Mouse (Mus musculus) liver, embryonic 18 days (tissue): Measurements from ENCODE around the gene Cplx3. TPM values are rescaled to one million over a fixed set of nuclear protein-coding genes. Genes with fewer than 3 reads are reported as not detected.

Experiments
- polyA plus RNA-seq: library from polyadenylated mRNA; depleted of rRNA; stranded (reverse); fragments of >200 nt; gene quantifications from 2 replicates; pipeline ENCODE4 v1.2.3, GENCODE M21; 2012; rRNA removed

Gene Cplx3
- not detected in 2 replicates for polyA plus RNA-seq

DNA sequence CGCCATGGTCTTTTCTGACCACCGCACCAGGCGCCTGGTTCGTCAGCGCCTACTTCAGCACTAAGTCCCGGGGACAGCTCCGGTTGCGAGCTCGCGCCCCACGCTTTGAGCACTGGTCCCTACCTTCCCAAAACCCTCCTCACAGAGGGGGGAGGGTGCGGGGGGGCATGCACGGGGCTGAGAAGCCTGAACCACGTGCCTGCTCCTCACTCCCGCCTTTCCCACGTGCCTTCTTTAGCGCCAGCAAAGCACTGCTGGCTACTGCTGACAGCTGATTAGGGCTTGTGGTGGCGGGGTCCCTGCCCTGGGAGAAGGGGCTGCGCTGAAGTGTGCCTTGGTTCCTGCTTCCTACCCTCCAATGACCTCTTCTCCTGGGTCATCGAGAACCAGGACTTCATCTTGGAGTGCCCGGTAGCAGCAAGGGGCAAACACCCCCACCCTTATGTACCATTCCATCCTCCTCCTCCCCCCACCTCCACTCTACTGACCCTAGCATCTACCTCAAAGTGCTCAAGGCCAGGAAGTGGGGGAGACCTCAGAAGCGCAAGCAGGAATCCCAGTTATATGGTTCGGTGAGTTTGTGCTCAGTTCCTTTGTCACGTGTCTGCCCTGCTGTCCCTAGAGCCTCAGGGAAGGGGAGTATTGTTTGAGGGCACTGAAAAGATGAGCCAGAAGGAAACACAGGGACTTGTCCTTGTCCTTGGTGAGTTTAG lies at the start of gene Cplx3:
Gene Cplx3 (minus strand): TSS at position 143 of the 713 bp plus-strand sequence.

DNA sequence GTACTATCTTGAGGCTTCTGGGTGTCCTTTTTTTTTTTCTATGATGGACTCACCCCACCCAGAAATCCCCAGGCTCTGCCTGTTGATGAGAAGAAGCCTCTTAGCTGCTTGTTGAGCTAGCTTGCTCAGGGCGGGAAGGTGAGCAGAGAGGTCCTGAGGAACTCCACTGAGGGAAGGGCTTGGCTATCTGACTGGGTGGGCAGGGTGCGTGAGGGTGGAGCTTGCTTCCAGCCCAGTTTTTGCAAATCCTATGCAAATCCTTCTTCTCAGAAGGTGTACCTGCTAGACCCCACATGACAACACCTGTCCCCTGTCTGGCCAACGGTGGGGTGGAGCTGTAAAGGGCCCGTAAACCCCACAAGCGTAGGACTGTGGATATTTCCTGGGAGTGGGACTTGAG lies 47.2 kb upstream of the Cplx3 start, which contains the start of gene Csk:
Gene Csk (minus strand): TSS at position 349 of the 400 bp plus-strand sequence.

DNA sequence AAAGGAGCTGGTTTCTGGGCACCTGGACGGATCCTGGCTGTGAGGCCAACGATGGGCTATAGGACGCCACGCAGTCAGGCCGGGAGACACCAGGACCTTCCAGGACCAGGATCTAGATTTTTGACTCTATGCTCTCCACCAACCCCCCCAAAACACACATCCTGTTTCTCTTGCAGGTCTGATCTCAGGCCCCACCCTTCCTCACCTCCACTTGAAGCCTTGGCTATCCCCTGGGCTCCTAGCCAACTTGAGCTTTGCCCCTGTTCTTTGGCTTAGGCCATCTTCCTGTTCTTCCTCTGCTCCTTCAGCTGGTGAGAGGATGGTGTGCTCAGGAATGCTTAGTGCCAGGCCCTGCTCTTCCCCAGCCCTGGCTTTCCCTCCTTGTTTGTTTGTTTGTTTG lies 14.6 kb upstream of the Cplx3 start, which contains the start of gene Lman1l:
Gene Lman1l (minus strand): TSS at position 101 of the 400 bp plus-strand sequence.

DNA sequence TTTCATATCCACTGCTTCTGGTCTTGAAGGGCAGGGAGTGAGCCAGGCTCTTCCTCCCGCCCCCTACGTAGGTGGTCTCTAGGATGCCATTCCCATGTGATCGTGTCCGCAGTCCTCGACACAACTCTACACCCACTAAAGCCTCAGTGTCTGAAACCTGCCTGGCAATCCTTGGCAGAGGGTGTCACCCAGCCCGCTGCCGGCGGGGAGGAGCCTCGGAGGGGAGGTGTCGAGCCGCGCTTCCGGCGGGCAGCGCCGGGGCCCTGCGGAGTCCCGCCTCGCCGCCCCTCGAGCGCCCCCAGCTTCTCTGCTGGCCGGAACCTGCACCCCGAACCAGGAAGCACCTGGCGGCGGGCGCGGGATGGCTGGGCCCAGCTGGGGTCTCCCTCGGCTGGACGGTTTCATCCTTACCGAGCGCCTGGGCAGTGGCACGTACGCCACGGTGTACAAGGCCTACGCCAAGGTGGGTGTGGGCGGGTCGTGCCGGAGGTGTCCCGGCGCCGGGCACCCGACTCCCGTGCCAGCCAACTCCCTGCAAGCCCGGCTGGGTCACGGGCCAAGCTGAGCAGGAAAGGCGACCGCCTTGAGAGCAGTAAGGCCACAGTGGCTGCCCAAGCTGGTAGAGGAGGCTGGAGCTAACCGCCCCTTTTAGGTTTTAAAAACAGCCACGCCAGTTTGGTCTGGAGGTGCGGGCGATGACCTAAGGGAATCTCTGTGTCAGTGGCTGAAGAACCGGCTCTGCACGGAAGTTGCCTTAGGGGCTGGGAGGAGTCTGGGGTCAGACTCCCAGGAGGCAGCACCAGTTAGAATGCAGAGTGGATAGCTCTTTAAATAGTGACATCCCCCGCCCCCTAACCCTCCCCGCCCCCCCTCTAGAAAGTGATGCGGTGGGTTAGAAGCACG lies 16.6 kb downstream of the Cplx3 start, which contains the start of gene Ulk3:
Gene Ulk3 (plus strand): TSS at position 229 of the 903 bp plus-strand sequence.

DNA sequence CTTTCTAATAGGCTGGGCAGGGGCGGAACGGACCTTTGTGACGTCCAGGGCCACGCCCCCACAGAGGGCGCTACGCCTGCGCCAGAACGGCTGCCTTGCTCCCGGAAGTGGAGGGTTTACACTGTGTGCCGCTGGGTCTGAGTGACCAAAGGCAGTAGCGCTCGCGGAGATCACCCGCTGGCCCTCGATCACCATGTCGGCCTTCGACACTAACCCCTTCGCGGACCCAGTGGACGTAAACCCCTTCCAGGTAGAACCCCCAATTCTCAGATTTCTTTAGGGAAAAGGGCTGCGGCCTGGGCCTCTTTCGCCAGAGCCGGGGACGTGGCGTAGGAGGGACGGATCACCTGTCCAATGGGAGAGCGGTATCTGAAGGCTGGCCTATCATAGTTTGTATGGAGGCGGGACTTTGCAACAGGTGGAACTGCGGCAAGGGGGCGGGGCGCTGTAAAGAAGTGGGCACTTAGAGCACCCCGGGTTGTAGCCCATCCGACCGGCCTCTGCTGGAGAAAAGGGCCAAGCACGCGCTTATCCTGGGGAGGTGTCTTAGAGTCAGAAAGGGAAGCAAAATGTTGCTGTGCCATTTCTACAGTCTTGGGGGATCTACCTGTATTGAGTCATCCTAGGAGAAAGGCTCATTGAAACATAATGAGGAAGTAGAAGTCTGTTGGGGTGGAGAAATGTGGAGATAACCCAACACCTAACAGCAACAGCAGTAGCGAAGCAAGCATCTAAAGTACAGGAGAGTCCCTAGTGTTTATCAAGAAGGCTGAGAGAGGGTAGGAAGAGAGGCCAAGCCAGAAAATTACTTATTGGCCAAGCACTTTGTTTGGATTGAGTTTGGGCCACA lies 45.0 kb downstream of the Cplx3 start, which contains the start of gene Scamp2:
Gene Scamp2 (plus strand): TSS at position 83 of the 850 bp plus-strand sequence.

DNA sequence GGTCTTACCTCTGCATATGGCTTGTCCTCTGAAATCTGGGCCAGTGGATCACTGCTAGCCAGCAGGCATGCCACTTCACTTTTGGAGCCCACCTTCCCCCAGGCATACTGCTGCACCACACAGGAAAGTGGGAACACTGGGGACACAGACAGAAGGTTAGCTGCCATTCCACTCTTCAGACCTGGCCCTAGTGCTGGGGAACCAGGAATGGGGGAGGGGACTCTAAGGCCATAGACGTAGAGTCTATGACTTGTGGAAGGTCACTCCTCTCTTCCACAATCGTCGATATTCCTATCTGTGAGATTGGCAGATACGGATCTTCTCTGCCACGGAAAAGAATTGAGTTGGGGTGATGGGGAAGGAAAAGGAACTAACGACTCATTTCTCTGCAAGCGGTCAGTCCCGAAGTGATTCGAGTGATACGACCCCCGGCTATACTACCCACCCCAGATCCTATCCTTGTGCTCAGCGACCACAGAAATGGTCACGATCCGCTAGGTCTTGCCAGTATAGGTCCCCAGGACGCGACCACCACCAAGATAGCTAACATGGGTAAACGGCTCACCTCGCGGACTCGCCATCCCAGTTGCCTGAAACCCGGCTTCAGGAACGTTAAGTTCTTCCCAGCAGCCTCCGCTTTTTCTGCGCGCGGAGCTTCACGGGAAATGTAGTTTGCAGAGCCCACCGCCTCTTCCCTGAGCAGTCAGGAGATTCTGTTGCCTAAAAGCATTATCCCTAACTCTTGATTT lies 53.8 kb downstream of the Cplx3 start, which contains the start of gene Mpi:
Gene Mpi (minus strand): TSS at position 625 of the 749 bp plus-strand sequence.

Other genes with a start within 250 kb of the Cplx3 start
- gene Ppcdc, start 166.2 kb downstream of the Cplx3 start, polyA plus RNA-seq: 10.2 and 11.9 TPM in 2 replicates
- 10.4 and 12.0 TPM in 2 replicates for gene Scamp5, start 138.2 kb downstream of the Cplx3 start, polyA plus RNA-seq
- 0.26 and 0.47 TPM in 2 replicates for gene Rpp25, start 102.3 kb downstream of the Cplx3 start, polyA plus RNA-seq
- gene Cox5a, start 85.0 kb downstream of the Cplx3 start, polyA plus RNA-seq: 168 and 176 TPM in 2 replicates
- 2.4 and 2.6 TPM in 2 replicates for gene Fam219b, start 68.8 kb downstream of the Cplx3 start, polyA plus RNA-seq
- 10.8 and 11.0 TPM in 2 replicates for gene Mpi, start 53.5 kb downstream of the Cplx3 start, polyA plus RNA-seq
- 21.4 and 22.3 TPM in 2 replicates for gene Scamp2, start 45.3 kb downstream of the Cplx3 start, polyA plus RNA-seq
- gene Ulk3, start 16.8 kb downstream of the Cplx3 start, polyA plus RNA-seq: 6.2 and 7.4 TPM in 2 replicates
- not detected in 2 replicates for gene Lman1l, start 14.5 kb upstream of the Cplx3 start, polyA plus RNA-seq
- gene Csk, start 47.4 kb upstream of the Cplx3 start, polyA plus RNA-seq: 24.2 and 25.1 TPM in 2 replicates
- gene Cyp1a2, start 77.4 kb upstream of the Cplx3 start, polyA plus RNA-seq: 1.4 and 1.8 TPM in 2 replicates
- 0.13 and 0.59 TPM in 2 replicates for gene Cyp1a1, start 81.6 kb upstream of the Cplx3 start, polyA plus RNA-seq
- 7.6 and 9.2 TPM in 2 replicates for gene Edc3, start 102.3 kb upstream of the Cplx3 start, polyA plus RNA-seq
- gene Clk3, start 159.6 kb upstream of the Cplx3 start, polyA plus RNA-seq: 91.3 and 101 TPM in 2 replicates
- gene Arid3b, start 230.5 kb upstream of the Cplx3 start, polyA plus RNA-seq: 5.8 and 7.6 TPM in 2 replicates